Mouse (Mus musculus) ES-CJ7 (cell line): Measurements from ENCODE around the gene 2310007B03Rik.

Experiments
- DNase-seq: peaks from one replicate; pipeline ENCODE4 v3.0.0; 2011; ENCODE audit warnings: low read depth, low spot score

The 2310007B03Rik gene

GRCm38 (mm10) chr1:93101571-93102061 is 59.1 kb downstream of the 2310007B03Rik start, which contains the start of gene Kif1a:
Gene Kif1a (minus strand): TSS chr1:93101951.
- DNase-seq: peak; percentile 36
